Mouse (Mus musculus) midbrain, embryonic 11.5 days (tissue): ENCODE results near the gene Trp53tg5. TPM values are rescaled to one million over a fixed set of nuclear protein-coding genes. Genes with fewer than 3 reads are reported as not detected.

Source experiments
- ATAC-seq: fragments of 200-750 bp; cut with Nextera tagmentation; 2 replicates; pipeline ENCODE4 v1.8.0; 2017; ENCODE audit warnings: moderate TSS enrichment, moderate library complexity; ENCODE audit not compliant: low FRiP score
- DNase-seq: peaks from one replicate; pipeline ENCODE4 v3.0.0; 2015; ENCODE audit warnings: low spot score; ENCODE audit errors: missing footprints
- H3K27ac ChIP-seq: fragments of 300-500 bp; sonication (generic); 2 replicates; pipeline ENCODE4 v1.5.1; 2014; ENCODE audit warnings: low read depth, low read length
- H3K27me3 ChIP-seq: fragments of 300-500 bp; sonication (generic); 2 replicates; pipeline ENCODE4 v1.6.1; 2014; ENCODE audit warnings: mild to moderate bottlenecking, low read length, moderate library complexity, mixed read lengths; ENCODE audit not compliant: control insufficient read depth, insufficient read depth
- H3K36me3 ChIP-seq: fragments of 300-500 bp; sonication (generic); 2 replicates; pipeline ENCODE4 v1.6.1; 2014; ENCODE audit warnings: mild to moderate bottlenecking, low read length, moderate library complexity, mixed read lengths; ENCODE audit not compliant: control insufficient read depth, insufficient read depth
- H3K4me1 ChIP-seq: fragments of 300-500 bp; sonication (generic); 2 replicates; pipeline ENCODE4 v1.6.1; 2014; ENCODE audit warnings: low read length; ENCODE audit not compliant: control insufficient read depth, insufficient read depth
- H3K4me2 ChIP-seq: fragments of 300-500 bp; sonication (generic); 2 replicates; pipeline ENCODE4 v1.6.1; 2014; ENCODE audit warnings: mild to moderate bottlenecking, moderate library complexity
- H3K4me3 ChIP-seq: fragments of 300-500 bp; sonication (generic); 2 replicates; pipeline ENCODE4 v1.5.1; 2014; ENCODE audit warnings: low read depth, low read length
- H3K9ac ChIP-seq: fragments of 300-500 bp; sonication (generic); 2 replicates; pipeline ENCODE4 v1.6.1; 2014; ENCODE audit warnings: low read length
- H3K9me3 ChIP-seq: fragments of 300-500 bp; sonication (generic); 2 replicates; pipeline ENCODE4 v1.6.1; 2016; ENCODE audit warnings: low read length; ENCODE audit not compliant: control insufficient read depth
- WGBS: fragments of 180-500 bp; shearing (Covaris S2); extraction: QIAGEN DNeasy Blood & Tissue Kit; methylation state at CpG from one replicate; pipeline ENCODE4 v1.1.7; 2014; 5-methylcytosine and 5-hydroxymethylcytosine counted together
- polyA plus RNA-seq: library from polyadenylated mRNA; unstranded; fragments of >200 nt; fragmentation: Nextera tagmentation; extraction: Ambion mirVana; gene quantifications from 2 replicates; pipeline ENCODE4 v1.2.1, GENCODE M21; 2014

Trp53tg5 gene
- polyA plus RNA-seq, 1 experiment from 2014 or later = not detected

GRCm38 (mm10) chr2:164438257-164438656, 35.3 kb downstream of the Trp53tg5 start:
- Histone ChIP-seq H3K27ac (no peak overlapping the region), H3K36me3 (no peaks in the 10 kb centered on the region), H3K4me1 (peaks cover 11% of the 10 kb centered on the region), H3K9ac (no peak overlapping the region), H3K9me3 (no peaks in the 10 kb centered on the region), H3K4me3 (no peak overlapping the region), H3K4me2 (no peak overlapping the region), H3K27me3 (peaks cover 6% of the 10 kb centered on the region)
- DNase-seq (no peak), ATAC-seq (no peak)
- WGBS = 71% methylated on average over 8 of the region's 8 CpGs

GRCm38 (mm10) chr2:164437710-164438109, 35.8 kb downstream of the Trp53tg5 start:
- DNase-seq (peak; percentile 69), ATAC-seq (no peak)
- H3K4me3 ChIP-seq = no peak overlapping the region
- no peaks in the 10 kb centered on the region for H3K36me3 ChIP-seq
- H3K27ac ChIP-seq = no peak overlapping the region
- no peak overlapping the region for H3K4me2 ChIP-seq
- peaks cover 6% of the 10 kb centered on the region for H3K27me3 ChIP-seq
- WGBS = 79% methylated on average over 6 of the region's 6 CpGs
- H3K9me3 ChIP-seq = no peaks in the 10 kb centered on the region
- H3K9ac ChIP-seq = no peak overlapping the region
- peaks cover 11% of the 10 kb centered on the region for H3K4me1 ChIP-seq

GRCm38 (mm10) chr2:164436961-164437360, 36.6 kb downstream of the Trp53tg5 start:
- 0 out of 2 replicates have a peak overlapping the region, but pooled peaks have one; percentile 4 for H3K9ac ChIP-seq
- ATAC-seq (no peak), DNase-seq (no peak)
- no peaks in the 10 kb centered on the region for H3K9me3 ChIP-seq
- H3K4me2 ChIP-seq = no peak overlapping the region
- no peak overlapping the region for H3K27ac ChIP-seq
- no peaks in the 10 kb centered on the region for H3K36me3 ChIP-seq
- H3K27me3 ChIP-seq = peaks cover 6% of the 10 kb centered on the region
- 55% methylated on average over 3 of the region's 3 CpGs for WGBS
- H3K4me1 ChIP-seq = peaks cover 10% of the 10 kb centered on the region
- H3K4me3 ChIP-seq = no peak overlapping the region

- Histone ChIP-seq H3K27me3 (peaks cover 4% of the 10 kb centered on the region), H3K4me2 (no peak overlapping the region), H3K4me3 (no peak overlapping the region), H3K9me3 (no peaks in the 10 kb centered on the region), H3K4me1 (peaks cover 6% of the 10 kb centered on the region), H3K36me3 (no peaks in the 10 kb centered on the region), H3K9ac (0 out of 2 replicates have a peak overlapping the region, but pooled peaks have one; percentile 4), H3K27ac (no peak overlapping the region)
- no peak for ATAC-seq
- WGBS = 19% methylated on average over 8 of the region's 8 CpGs
- DNase-seq = peak; percentile 72
Observed at GRCm38 (mm10) chr2:164436215-164436913, 37.2 kb downstream of the Trp53tg5 start.

GRCm38 (mm10) chr2:164435216-164436090, 38.1 kb downstream of the Trp53tg5 start:
- ATAC-seq (no peak), DNase-seq (no peak)
- Histone ChIP-seq H3K4me1 (peaks cover 4% of the 10 kb centered on the region; the same call in 1 of the 2 replicates), H3K9me3 (no peaks in the 10 kb centered on the region), H3K4me2 (no peak overlapping the region), H3K9ac (no peak overlapping the region), H3K27ac (no peak overlapping the region), H3K27me3 (no peaks in the 10 kb centered on the region), H3K36me3 (no peaks in the 10 kb centered on the region), H3K4me3 (no peak overlapping the region)
- WGBS = 64% methylated on average over 5 of the region's 5 CpGs

GRCm38 (mm10) chr2:164434681-164435080, 38.8 kb downstream of the Trp53tg5 start:
- no peak overlapping the region for H3K27ac ChIP-seq
- DNase-seq (no peak), ATAC-seq (no peak)

GRCm38 (mm10) chr2:164433278-164433895, 40.1 kb downstream of the Trp53tg5 start:
- 82% methylated on average over 9 of the region's 9 CpGs for WGBS

More at GRCm38 (mm10) chr2:164434681-164435080, 38.8 kb downstream of the Trp53tg5 start:
- H3K9ac ChIP-seq = no peak overlapping the region
- H3K4me2 ChIP-seq = no peak overlapping the region
- WGBS = 89% methylated on average over 3 of the region's 3 CpGs
- peaks cover 4% of the 10 kb centered on the region; the same call in 1 of the 2 replicates for H3K4me1 ChIP-seq
- H3K27me3 ChIP-seq = no peaks in the 10 kb centered on the region
- H3K36me3 ChIP-seq = no peaks in the 10 kb centered on the region
- no peak overlapping the region for H3K4me3 ChIP-seq
- no peaks in the 10 kb centered on the region for H3K9me3 ChIP-seq

GRCm38 (mm10) chr2:164432541-164433191, 40.9 kb downstream of the Trp53tg5 start:
- DNase-seq = peak; percentile 82
- Histone ChIP-seq H3K9me3 (no peaks in the 10 kb centered on the region), H3K4me1 (peaks cover 4% of the 10 kb centered on the region; the same call in 1 of the 2 replicates), H3K4me3 (no peak overlapping the region), H3K27ac (no peak overlapping the region), H3K9ac (no peak overlapping the region), H3K4me2 (no peak overlapping the region), H3K36me3 (no peaks in the 10 kb centered on the region), H3K27me3 (no peaks in the 10 kb centered on the region)
- ATAC-seq = no peak
- 37% methylated on average over 22 of the region's 22 CpGs for WGBS

More at GRCm38 (mm10) chr2:164433278-164433895, 40.1 kb downstream of the Trp53tg5 start:
- Histone ChIP-seq H3K9ac (no peak overlapping the region), H3K4me1 (peaks cover 4% of the 10 kb centered on the region; the same call in 1 of the 2 replicates), H3K4me3 (no peak overlapping the region), H3K27me3 (no peaks in the 10 kb centered on the region), H3K4me2 (no peak overlapping the region), H3K36me3 (no peaks in the 10 kb centered on the region), H3K27ac (no peak overlapping the region), H3K9me3 (no peaks in the 10 kb centered on the region)
- ATAC-seq = no peak
- peak; percentile 51 for DNase-seq
